Mouse (Mus musculus) T-cell, adult 66 days (primary cell): ENCODE results near the gene Trim3. TPM values are rescaled to one million over a fixed set of nuclear protein-coding genes. Genes with fewer than 3 reads are reported as not detected.

ENCODE experiments used
- total RNA-seq, 2 experiments: library from RNA; stranded (reverse); gene quantifications; 3 replicates in 1 of 2; 4 replicates in 1 of 2; pipeline ENCODE4 v1.2.4; 2023

The Trim3 gene
- total RNA-seq, result 10 to 100 TPM; 18.9 to 26.6 TPM

DNA sequence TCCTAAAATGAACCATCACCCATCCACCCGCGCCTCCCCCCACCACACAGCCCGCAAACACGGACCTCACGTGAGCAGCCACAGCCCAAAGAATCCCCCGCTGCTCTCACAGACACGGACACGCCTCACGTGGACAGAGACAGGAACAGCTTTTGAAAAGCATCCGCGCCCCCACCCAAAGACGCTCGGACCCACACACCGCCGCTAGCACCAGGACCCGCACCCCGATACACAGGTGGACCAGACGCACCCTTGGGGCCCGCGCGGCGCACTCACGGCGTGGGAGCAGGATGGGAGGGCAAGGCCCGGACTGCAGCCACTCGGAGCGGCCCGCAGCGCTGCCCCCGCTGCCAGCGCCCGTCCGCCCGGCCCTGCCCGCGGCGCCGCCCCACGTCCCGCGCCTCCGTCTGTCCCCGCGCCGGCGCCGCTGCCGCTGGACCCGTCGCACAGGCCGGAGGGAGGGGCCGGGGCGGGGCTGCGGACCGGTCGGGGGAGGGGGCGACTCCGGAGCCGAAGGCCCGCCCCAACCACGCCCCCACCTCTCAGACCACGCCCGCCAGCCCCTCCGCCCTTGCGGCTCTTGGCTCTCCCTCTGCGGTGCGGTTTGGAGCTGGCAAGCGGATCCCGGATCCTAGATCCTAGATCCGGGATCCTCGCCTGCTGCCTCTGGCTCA is at the start of gene Trim3:
Gene Trim3, minus strand, starts transcription at position 445 of the 674 bp plus-strand sequence.

DNA sequence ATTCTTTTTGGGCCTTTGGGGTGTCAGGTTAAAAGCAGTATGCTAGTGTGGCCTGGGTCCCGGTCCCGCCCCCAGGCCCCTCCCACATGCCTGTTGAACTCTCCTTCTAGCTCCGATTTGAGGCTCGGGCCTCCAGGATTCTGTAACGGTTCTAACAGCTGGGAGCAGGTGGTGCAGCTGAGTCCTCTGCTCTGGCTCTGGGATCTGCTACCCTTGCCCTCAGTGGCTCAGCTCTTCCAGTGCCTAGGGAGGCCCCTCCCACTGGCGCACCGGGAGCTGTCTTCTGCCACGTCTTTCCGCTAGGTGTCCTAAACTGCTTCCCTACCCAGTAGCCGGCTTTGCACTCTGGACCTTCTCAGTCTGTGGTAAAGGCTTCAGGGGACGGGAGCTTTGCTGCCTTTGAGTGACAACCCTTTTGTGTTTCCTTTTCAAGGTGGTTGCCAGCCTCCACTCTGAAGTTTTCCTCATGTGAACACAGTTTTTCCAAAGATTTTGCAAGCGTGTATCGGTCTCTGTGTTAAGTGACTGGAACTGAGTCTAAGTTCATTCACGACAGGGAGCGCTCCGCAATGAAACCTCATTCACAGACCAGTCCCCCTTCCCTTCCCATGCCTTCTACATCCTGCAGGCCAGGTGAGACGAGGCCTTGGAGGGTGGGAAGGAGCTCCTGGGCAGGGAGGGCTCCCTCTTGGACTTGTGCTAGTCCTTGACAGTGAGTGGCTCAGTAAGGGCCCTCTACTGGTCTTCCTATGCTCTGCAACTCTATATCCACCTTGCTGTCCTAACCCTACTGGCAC is 17.5 kb upstream of the Trim3 start, which contains the start of gene Dnhd1:
Gene Dnhd1, plus strand, starts transcription at position 189 of the 797 bp plus-strand sequence.

DNA sequence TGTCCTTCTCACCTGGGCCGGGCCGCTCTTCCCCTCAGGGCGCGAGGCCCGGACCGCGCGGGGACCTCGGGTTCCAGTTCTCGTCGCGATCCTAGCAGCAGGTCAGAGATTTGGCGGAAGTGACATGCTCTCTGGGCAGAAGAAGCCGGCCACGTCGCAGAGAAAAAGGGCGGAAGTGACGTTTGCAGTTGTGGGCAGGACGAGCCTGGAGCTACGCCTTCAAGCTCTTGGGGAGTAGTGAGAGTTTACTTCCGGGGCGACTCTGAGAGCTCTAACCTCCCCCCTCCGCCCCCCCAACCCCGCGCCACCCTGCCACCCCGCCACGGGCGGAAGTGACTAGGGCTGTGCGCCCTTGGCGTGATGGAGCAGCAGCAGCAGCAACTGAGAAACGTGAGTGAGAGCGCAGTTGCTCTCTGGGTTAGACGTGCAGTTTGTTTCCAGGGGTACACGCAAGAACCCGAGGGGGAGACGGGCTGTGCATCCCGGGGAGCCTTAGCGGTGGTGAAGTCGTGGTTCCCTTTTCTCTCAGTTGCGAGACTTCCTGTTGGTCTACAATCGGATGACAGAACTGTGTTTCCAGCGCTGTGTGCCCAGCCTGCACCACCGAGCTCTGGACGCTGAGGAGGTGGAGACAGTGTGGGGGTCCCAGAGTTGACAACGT is 7.0 kb upstream of the Trim3 start, which contains the start of the genes Arfip2 and Gm45799:
Gene Arfip2, minus strand, starts transcription at position 184 of the 661 bp plus-strand sequence.
Gene Gm45799, plus strand, starts transcription at position 320 of the 661 bp plus-strand sequence.

DNA sequence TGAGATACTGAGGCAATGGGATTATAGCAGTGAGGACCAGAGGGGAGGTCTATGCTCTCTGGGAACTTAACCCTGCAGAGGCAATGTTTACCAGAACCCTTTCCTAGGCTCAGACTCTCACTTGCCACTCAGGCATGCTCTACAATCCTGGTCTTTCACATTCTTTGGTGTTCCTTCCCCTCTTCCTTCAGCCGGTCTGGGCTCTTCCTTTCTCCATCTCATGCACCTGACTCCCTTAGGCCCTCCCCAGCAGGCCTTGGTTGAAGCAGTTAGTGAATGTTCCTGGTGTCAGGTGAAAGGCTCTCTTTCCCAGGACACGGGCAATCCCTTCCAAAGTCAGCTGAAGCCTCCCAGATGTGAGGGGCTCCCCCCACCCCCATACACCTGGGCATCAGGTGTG is 6.4 kb upstream of the Trim3 start, which contains the start of gene Timm10b:
Gene Timm10b, plus strand, starts transcription at position 301 of the 400 bp plus-strand sequence.

DNA sequence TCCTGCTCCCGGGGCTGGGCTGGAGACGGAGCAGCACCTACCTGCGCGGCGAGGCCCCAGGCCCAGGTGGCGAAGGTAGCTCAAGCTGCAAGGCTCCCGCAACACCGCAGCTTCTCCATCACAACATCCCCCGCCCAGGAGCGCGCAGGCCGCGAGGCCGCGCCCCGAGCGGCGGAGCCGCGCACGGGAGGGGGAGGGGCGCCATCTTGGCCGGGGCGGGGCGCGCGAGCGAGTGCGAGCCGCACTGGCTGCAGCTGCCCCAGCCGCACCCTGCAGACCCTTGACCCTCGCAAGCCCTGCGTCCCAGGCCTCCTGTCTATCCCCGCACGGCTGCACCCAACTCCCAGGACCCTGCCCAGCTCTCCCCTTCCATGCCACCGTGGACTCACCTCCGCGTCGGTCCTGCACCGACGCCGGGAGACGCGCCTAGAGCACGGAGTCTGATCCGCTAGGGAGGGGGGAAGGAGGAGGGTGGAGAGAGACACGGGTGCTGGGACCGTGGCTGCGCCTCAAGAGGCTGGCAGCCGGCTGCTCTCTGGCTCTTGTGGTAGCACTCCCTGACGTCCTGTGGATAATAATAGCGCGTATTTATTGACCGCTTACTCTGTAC is 52.2 kb downstream of the Trim3 start, which contains the start of gene Apbb1:
Gene Apbb1, minus strand, starts transcription at position 560 of the 610 bp plus-strand sequence.

Other genes starting within 250 kb of the Trim3 start
- 10 to 100 TPM; 59.4 TPM for gene Fam160a2, start 233.5 kb downstream of the Trim3 start, total RNA-seq
- gene Cnga4, start 229.0 kb downstream of the Trim3 start, total RNA-seq, result not detected
- gene Cckbr, start 207.8 kb downstream of the Trim3 start, total RNA-seq, result not detected
- not detected for gene Cavin3, start 151.3 kb downstream of the Trim3 start, total RNA-seq
- 10 to 100 TPM; 26.7 to 29.7 TPM for gene Smpd1, start 79.2 kb downstream of the Trim3 start, total RNA-seq
- gene Apbb1, start 51.9 kb downstream of the Trim3 start, total RNA-seq, result 1 to 10 TPM; 1.8 to 3.5 TPM
- gene Hpx, start 33.4 kb downstream of the Trim3 start, total RNA-seq, result under 1 TPM in 1 of 2 experiments, not detected in 1; 0.68 TPM
- 10 to 100 TPM; 59.1 to 76.5 TPM for gene Timm10b, start 6.5 kb upstream of the Trim3 start, total RNA-seq
- gene Arfip2, start 6.8 kb upstream of the Trim3 start, total RNA-seq, result 10 to 100 TPM; 28.0 to 31.3 TPM
- gene Gm45799, start 7.0 kb upstream of the Trim3 start, total RNA-seq, result 10 to 100 TPM; 10.9 to 13.8 TPM
- 1 to 10 TPM; 3.6 to 4.8 TPM for gene Dnhd1, start 17.3 kb upstream of the Trim3 start, total RNA-seq
- gene Ilk, start 103.0 kb upstream of the Trim3 start, total RNA-seq, result 100 to 1,000 TPM in 1 of 2 experiments, 10 to 100 TPM in 1; 99.7 to 101 TPM
- 10 to 100 TPM; 22.6 to 24.7 TPM for gene Rrp8, start 103.8 kb upstream of the Trim3 start, total RNA-seq
- gene Taf10, start 110.8 kb upstream of the Trim3 start, total RNA-seq, result 100 to 1,000 TPM; 212 to 221 TPM
- gene Tpp1, start 118.7 kb upstream of the Trim3 start, total RNA-seq, result 10 to 100 TPM; 46.4 to 53.8 TPM
- under 1 TPM in 1 of 2 experiments, not detected in 1; 0.20 TPM for gene Dchs1, start 154.1 kb upstream of the Trim3 start, total RNA-seq
- gene Mrpl17, start 177.5 kb upstream of the Trim3 start, total RNA-seq, result 10 to 100 TPM; 39.7 to 55.9 TPM